Mouse (Mus musculus) forebrain, embryonic 10.5 days (tissue): ENCODE data around the gene Efcc1. TPM values are rescaled to one million over a fixed set of nuclear protein-coding genes. Genes with fewer than 3 reads are reported as not detected.

Source experiments
- DNase-seq: peaks from one replicate; pipeline ENCODE4 v3.0.0-alpha.2; 2017; ENCODE audit warnings: low spot score; ENCODE audit errors: extremely low spot score
- H3K27ac ChIP-seq: fragments of 300-500 bp; sonication (generic); 2 replicates; pipeline ENCODE4 v1.5.1; 2016; ENCODE audit warnings: mild to moderate bottlenecking
- H3K27me3 ChIP-seq: fragments of 300-500 bp; sonication (generic); 2 replicates; pipeline ENCODE4 v1.6.1; 2016; ENCODE audit warnings: mild to moderate bottlenecking; ENCODE audit not compliant: poor library complexity, severe bottlenecking
- H3K36me3 ChIP-seq: fragments of 300-500 bp; sonication (generic); replicated peaks from 2 replicates; pipeline ENCODE4 v1.6.1; 2016; ENCODE audit warnings: mild to moderate bottlenecking, moderate library complexity
- H3K4me1 ChIP-seq: fragments of 300-500 bp; sonication (generic); 2 replicates; pipeline ENCODE4 v1.6.1; 2016
- H3K4me3 ChIP-seq: fragments of 300-500 bp; sonication (generic); 2 replicates; pipeline ENCODE4 v1.5.1; 2016; ENCODE audit warnings: mild to moderate bottlenecking, moderate library complexity
- H3K9me3 ChIP-seq: fragments of 300-500 bp; sonication (generic); 2 replicates; pipeline ENCODE4 v1.6.1; 2016; ENCODE audit warnings: mild to moderate bottlenecking, moderate library complexity
- WGBS: fragments of 180-500 bp; shearing (Covaris S2); methylation state at CpG from one replicate; pipeline ENCODE4 v1.1.7; 2016; 5-methylcytosine and 5-hydroxymethylcytosine counted together
- polyA plus RNA-seq: library from polyadenylated mRNA; unstranded; fragments of >200 nt; fragmentation: Nextera tagmentation; extraction: Ambion mirVana; gene quantifications from 2 replicates; pipeline ENCODE4 v1.2.1, GENCODE M21; 2016

Efcc1 gene
- polyA plus RNA-seq, 1 experiment from 2014 or later, result 0.84 TPM

DNA sequence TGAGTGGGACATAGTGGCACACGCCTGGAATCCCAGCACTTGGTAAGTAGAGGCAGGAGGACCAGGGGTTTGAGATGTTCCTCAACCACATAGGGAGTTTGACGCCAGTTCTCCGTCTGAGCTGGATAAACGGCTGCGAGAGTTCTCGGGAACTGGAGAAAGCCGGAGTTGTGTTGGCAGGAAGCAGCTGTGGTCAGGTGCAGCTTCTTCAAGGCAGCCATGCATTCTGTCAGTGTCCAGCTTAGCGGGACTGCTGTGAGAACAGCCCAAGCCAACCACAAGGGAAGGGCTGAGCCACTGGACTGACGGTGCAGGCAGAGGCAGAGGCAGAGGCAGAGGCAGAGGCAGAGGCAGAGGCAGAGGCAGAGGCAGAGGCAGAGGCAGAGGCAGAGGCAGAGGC, 44.2 kb downstream of the Efcc1 start:
- WGBS, result 91% methylated on average over 9 of the region's 9 CpGs
- Histone ChIP-seq H3K36me3 (no peaks in the 10 kb centered on the region), H3K27ac (no peak overlapping the region), H3K9me3 (peaks cover 4% of the 10 kb centered on the region; the same call in 1 of the 2 replicates), H3K4me1 (no peaks in the 10 kb centered on the region), H3K27me3 (no peaks in the 10 kb centered on the region), H3K4me3 (no peak overlapping the region)
- DNase-seq, result no peak

DNA sequence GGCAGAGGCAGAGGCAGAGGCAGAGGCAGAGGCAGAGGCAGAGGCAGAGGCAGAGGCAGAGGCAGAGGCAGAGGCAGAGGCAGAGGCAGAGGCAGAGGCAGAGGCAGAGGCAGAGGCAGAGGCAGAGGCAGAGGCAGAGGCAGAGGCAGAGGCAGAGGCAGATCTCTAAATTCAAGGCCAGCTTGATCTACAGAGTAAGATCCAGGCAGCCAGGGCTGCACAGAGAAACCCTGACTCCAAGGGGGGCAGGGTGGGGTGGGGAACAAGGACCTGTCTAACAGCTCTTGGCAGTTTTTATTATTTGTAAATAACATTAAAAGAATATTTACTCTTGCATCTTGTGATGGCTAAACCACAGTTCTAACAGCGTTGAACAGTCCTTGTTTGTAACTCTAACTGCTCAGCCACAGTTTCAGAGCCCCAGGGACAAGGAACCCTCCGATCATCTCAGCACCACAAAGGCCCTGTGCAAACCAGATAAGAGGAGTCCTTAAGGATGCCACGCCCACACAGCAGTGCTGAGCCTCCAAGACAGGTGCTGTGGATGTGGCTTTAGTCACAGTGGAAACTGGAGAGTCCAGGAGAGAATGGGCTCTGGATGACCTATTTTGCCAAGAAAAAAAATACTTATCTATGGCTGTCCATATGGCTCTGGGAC, 45.0 kb downstream of the Efcc1 start:
- H3K27ac ChIP-seq, result no peak overlapping the region
- WGBS, result 73% methylated on average over 3 of the region's 3 CpGs

GRCm38 (mm10) chr6:87776663-87777062, 46.0 kb downstream of the Efcc1 start:
- WGBS, result 84% methylated on average over 1 of the region's 1 CpGs
- Histone ChIP-seq H3K36me3 (no peaks in the 10 kb centered on the region), H3K9me3 (peaks cover 4% of the 10 kb centered on the region; the same call in 1 of the 2 replicates), H3K27ac (peak overlapping the region; percentile 27), H3K4me1 (no peaks in the 10 kb centered on the region), H3K4me3 (no peak overlapping the region), H3K27me3 (no peaks in the 10 kb centered on the region)
- no peak for DNase-seq

More for the DNA sequence above, 45.0 kb downstream of the Efcc1 start:
- no peaks in the 10 kb centered on the region for H3K4me1 ChIP-seq
- no peak overlapping the region for H3K4me3 ChIP-seq
- DNase-seq, result no peak
- H3K27me3 ChIP-seq, result no peaks in the 10 kb centered on the region
- H3K36me3 ChIP-seq, result no peaks in the 10 kb centered on the region
- H3K9me3 ChIP-seq, result peaks cover 4% of the 10 kb centered on the region; the same call in 1 of the 2 replicates

- no peak for DNase-seq
- Histone ChIP-seq H3K27me3 (no peaks in the 10 kb centered on the region), H3K4me3 (no peak within 1 kb of the TSS), H3K9me3 (peaks cover 4% of the 10 kb centered on the region; the same call in 1 of the 2 replicates), H3K4me1 (no peaks in the 10 kb centered on the region), H3K36me3 (no peaks in the 10 kb centered on the region), H3K27ac (no peak within 1 kb of the TSS)
- WGBS, result 90% methylated on average over 2 of the region's 2 CpGs
Observed at GRCm38 (mm10) chr6:87777842-87778241, 47.2 kb downstream of the Efcc1 start, which contains the start of gene Gp9. Gene Gp9 (plus strand): TSS chr6:87778072.

DNA sequence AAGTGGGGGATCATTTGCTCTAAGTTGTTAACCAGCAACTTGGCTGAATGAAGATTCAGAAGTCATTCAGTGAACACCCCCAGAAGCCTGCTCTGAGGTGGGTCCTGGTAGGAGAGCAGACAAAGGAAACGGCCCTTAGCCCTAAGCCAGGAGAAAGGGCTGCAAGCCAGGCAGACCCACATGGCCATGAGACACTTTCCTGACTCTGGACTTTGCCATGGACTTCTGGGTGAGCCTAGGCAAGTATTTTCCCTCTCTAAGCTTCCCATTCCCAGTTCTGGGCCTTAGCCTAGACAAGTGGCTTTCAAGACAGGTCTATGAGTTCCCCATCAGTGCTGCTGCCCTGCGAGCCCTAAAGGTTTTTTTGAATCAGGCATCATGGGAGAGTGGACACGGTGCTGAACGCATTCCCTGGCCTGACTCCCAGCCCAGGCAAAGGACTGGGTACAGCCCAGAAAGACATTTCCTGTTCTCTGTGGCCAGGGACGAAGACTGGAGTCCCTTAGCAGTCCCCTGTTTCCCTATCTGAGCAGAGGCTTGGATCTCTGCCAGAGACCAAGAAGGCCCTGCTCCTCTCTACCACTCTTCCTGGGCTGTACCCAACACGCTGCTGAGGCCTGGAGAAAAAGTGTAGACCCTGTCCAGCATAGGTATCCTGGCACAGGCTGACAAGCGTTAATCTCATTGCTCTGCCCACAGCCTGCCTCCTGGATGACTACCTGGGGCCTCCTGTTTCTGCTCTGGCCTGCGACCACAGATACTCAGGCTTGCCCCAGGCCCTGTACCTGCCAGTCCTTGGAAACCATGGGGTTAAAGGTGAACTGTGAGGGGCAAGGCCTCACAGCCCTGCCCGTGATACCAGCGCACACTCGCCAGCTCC, 47.9 kb downstream of the Efcc1 start:
- Histone ChIP-seq H3K4me1 (no peaks in the 10 kb centered on the region), H3K27me3 (no peaks in the 10 kb centered on the region), H3K27ac (no peak overlapping the region), H3K4me3 (no peak overlapping the region), H3K36me3 (no peaks in the 10 kb centered on the region), H3K9me3 (peaks cover 4% of the 10 kb centered on the region; the same call in 1 of the 2 replicates)
- no peak for DNase-seq
- 86% methylated on average over 11 of the region's 11 CpGs for WGBS

DNA sequence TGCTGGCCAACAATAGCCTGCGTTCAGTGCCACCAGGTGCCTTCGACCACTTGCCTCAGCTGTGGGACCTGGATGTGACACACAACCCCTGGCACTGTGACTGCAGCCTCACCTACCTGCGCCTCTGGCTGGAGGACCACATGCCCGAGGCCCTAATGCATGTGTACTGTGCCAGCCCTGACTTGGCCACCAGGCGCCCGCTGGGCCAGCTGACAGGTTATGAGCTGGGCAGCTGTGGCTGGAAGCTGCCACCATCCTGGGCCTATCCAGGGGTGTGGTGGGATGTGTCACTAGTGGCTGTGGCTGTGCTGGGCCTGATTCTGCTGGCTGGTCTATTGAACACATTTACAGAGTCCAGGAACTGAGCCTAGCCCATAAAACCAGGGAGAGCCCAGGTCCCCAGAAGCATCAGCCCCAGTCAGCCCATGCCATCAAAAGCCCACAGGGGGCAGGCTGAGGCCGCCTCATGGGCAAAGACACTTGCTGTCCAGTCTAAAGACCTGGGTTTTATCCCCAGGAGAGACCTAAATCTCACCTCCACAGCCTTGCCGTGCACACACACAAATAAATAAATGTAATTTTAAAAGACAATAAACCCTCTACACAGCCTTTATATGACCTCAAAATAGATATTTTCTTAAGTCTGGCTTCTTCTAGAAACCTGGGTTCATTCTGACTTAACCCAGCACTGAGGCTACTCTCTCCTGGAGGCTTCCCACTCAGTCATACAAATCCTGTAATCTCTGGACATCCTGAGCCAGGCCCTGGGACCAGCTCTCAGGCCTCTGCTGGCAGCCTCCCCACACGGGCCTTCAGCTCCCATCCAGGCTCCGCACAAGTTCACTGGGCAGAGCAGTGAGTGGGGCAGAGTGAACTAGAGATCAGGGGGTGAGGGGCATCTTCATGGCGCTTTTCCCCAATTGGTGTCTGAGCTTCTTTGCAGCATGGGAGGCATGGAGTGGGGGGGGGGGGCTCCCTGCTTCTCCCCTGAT, 48.8 kb downstream of the Efcc1 start:
- DNase-seq, result no peak
- Histone ChIP-seq H3K27ac (no peak overlapping the region), H3K27me3 (no peaks in the 10 kb centered on the region), H3K4me3 (no peak overlapping the region), H3K4me1 (no peaks in the 10 kb centered on the region), H3K9me3 (peaks cover 4% of the 10 kb centered on the region; the same call in 1 of the 2 replicates), H3K36me3 (no peaks in the 10 kb centered on the region)
- WGBS, result 85% methylated on average over 11 of the region's 11 CpGs

DNA sequence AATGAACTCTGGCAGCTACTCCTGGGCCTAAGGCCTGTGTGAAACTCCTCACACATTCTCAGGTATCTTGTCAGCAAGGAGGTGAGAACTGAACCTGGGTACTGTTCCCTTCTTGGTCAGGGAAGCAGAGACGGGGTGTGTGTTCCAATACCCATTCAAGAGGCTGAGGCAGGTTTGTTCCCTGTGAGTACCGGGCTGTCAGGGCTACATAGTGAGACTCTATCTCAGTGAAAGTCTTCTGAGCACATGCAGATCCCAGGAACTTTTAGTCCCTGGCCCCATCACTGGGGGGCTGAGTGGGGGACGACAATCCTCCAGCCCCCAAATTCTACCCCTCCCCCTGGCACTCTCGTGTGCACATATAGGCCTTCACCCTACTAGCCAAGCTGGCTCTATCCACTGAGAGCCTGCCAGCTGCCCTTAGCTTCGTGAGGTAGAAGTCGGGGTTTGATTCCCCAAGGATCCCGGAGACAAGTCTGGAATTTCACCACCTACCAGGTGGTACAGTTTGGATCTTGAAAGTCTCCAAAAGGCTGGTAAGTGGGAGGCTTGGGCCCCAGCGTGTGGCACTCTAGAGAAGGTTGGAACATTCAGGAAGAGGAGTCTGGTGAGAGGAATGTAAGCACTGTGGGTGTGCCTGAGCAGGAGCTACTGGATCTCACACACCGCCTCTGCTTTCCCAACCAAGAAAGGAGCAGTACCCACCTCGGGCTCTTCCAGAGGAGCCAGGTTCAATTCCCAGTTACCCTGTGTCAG, 50.1 kb downstream of the Efcc1 start:
- Histone ChIP-seq H3K27me3 (no peaks in the 10 kb centered on the region), H3K4me1 (no peaks in the 10 kb centered on the region), H3K9me3 (no peaks in the 10 kb centered on the region), H3K4me3 (no peak overlapping the region), H3K36me3 (no peaks in the 10 kb centered on the region), H3K27ac (no peak overlapping the region)
- no peak for DNase-seq
- 83% methylated on average over 10 of the region's 10 CpGs for WGBS

DNA sequence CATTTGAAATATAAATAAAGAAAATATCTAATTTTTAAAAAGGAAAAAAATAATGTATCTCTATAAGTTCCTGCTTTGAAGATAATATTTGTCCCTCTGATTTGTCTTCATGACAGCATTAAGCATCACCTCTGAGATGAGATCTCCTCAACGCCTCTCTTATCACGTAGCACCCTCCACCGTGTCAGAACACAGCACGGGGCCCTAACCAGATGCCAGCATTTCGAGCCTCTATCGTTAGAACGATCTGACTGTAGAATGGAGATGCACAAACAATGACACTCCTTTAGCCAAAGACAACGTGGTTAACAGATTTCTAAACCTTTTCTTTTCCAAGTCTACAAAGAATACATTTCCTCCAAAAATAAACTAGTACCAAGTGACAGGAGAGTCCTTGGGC, 53.4 kb downstream of the Efcc1 start:
- no peak for DNase-seq
- Histone ChIP-seq H3K4me3 (no peak overlapping the region), H3K4me1 (peaks cover 3% of the 10 kb centered on the region; the same call in 1 of the 2 replicates), H3K36me3 (no peaks in the 10 kb centered on the region), H3K9me3 (no peaks in the 10 kb centered on the region), H3K27me3 (no peaks in the 10 kb centered on the region), H3K27ac (no peak overlapping the region)
- WGBS, result 86% methylated on average over 8 of the region's 8 CpGs

- Histone ChIP-seq H3K9me3 (no peaks in the 10 kb centered on the region), H3K4me3 (no peak overlapping the region), H3K36me3 (no peaks in the 10 kb centered on the region), H3K4me1 (peaks cover 7% of the 10 kb centered on the region; the same call in 1 of the 2 replicates), H3K27me3 (no peaks in the 10 kb centered on the region), H3K27ac (no peak overlapping the region)
- 93% methylated on average over 5 of the region's 5 CpGs for WGBS
- DNase-seq, result no peak
Observed at GRCm38 (mm10) chr6:87786621-87787020, 56.0 kb downstream of the Efcc1 start.

- DNase-seq, result no peak
- Histone ChIP-seq H3K4me3 (no peak overlapping the region), H3K9me3 (no peaks in the 10 kb centered on the region), H3K4me1 (peaks cover 7% of the 10 kb centered on the region; the same call in 1 of the 2 replicates), H3K36me3 (peaks cover 5% of the 10 kb centered on the region), H3K27ac (no peak overlapping the region), H3K27me3 (no peaks in the 10 kb centered on the region)
- WGBS, result 88% methylated on average over 6 of the region's 6 CpGs
Observed at GRCm38 (mm10) chr6:87787108-87787890, 56.6 kb downstream of the Efcc1 start.

DNA sequence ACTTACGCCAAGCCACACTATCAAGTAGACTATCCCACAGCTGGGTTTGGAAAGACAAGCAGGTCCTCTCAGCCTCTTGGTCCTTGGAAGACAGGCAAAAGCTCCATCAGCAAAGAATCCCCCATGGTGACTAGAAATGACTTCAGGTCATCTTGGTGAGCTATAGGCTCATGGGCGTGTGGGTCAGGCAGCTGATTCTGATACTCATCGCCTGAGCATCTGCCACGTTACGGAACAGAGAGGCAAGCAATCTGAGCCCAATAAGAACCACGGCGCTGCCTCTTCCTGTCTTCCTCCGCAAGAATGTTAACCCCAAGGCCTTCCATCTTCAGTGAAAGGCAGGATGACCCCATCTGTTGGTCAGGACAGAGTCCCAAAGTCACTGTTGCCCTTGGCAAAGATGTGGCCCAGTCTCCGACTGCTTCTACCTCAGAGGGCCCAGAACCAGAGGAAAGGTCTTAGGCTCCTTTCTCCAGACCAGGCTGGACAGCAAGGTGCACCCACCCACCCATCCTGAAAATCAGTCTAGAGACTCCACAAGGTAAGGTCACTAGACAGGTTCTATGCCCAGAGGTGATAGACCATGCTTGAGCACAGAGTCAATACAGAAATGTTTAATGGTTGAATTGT, 57.7 kb downstream of the Efcc1 start:
- no peak for DNase-seq
- H3K36me3 ChIP-seq, result peaks cover 13% of the 10 kb centered on the region
- WGBS, result 92% methylated on average over 9 of the region's 9 CpGs
- no peaks in the 10 kb centered on the region for H3K27me3 ChIP-seq
- H3K9me3 ChIP-seq, result no peaks in the 10 kb centered on the region
- no peak overlapping the region for H3K27ac ChIP-seq
- H3K4me1 ChIP-seq, result peaks cover 7% of the 10 kb centered on the region; the same call in 1 of the 2 replicates
- H3K4me3 ChIP-seq, result no peak overlapping the region
